14 mouse cellular contexts compared by ENCODE assay signal in the genomic region with DNA sequence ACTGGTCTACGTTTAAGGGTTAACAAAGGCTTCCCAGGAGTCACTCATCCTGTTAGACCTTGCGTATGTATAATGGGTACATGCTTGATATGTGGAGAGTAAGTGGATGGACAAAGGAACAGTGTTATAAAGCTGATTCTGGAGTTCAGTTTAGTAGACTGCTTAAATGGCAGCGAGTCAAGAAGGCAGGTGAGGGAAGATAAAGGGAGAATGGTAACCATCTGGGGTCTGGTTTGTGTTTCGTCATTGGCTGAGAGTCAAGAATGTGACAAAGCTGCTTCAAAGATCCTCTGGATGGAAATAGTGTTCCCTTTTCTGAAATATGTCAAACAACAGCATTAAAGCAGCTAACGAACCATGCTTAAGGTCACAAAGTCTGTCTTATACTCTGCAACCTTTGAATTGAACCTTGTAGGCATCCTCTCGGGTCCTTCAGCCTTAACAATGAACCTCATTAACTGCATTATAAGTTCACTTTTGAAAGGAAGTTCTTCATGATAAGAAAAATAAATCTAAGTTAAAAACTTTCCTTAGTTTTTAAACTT.
DNase-seq lines count a peak whose midpoint lies in the region; ATAC-seq and TF ChIP-seq lines count a peak whose summit lies in the region.
"Had no signal": no experiment of that assay in that cellular context is flagged by ENCODE, and none has a peak within 500 bp of the region (broad histone marks: within the 10 kb centered on the region; RNA-seq: fewer than 3 reads in every experiment).

No protein-coding gene starts in this region.

- ATAC-seq in embryonic facial prominence, embryonic 11.5 days (replicated peaks; ENCODE audit: insufficient number of reproducible peaks, low FRiP score, low TSS enrichment, low read depth) = no peak

- H3K4me1 ChIP-seq in embryonic facial prominence, embryonic 11.5 days (ENCODE audit: control insufficient read depth, insufficient read depth, low read length) = no peaks in the 10 kb centered on the region
- H3K4me1 ChIP-seq in embryonic facial prominence, embryonic 10.5 days = no peaks in the 10 kb centered on the region
- no peaks in the 10 kb centered on the region for H3K4me1 ChIP-seq in heart, adult 2 months (ENCODE audit: control insufficient read depth, insufficient read depth, low read length)
- H3K4me1 ChIP-seq in forebrain, embryonic 10.5 days = no peaks in the 10 kb centered on the region
- H3K4me1 ChIP-seq: neural tube, embryonic 13.5 days had no signal

- no peak overlapping the region for H3K27ac ChIP-seq in embryonic facial prominence, embryonic 11.5 days (replicated peaks; ENCODE audit: low read depth, low read length)
- no peak overlapping the region for H3K27ac ChIP-seq in embryonic facial prominence, embryonic 10.5 days (replicated peaks)
- no peak overlapping the region for H3K27ac ChIP-seq in heart, adult 2 months
- H3K27ac ChIP-seq in forebrain, embryonic 10.5 days = no peak overlapping the region
- H3K27ac ChIP-seq: neural tube, embryonic 13.5 days had no signal

- no peak overlapping the region for H3K4me2 ChIP-seq in embryonic facial prominence, embryonic 11.5 days (ENCODE audit: low read depth, low read length)
- H3K4me2 ChIP-seq: neural tube, embryonic 13.5 days had no signal

- H3K4me3 ChIP-seq in embryonic facial prominence, embryonic 11.5 days (ENCODE audit: low read depth, low read length) = no peak overlapping the region
- no peak overlapping the region for H3K4me3 ChIP-seq in embryonic facial prominence, embryonic 10.5 days
- no peak overlapping the region for H3K4me3 ChIP-seq in heart, adult 2 months
- no peak overlapping the region for H3K4me3 ChIP-seq in forebrain, embryonic 10.5 days
- H3K4me3 ChIP-seq: neural tube, embryonic 13.5 days had no signal

- H3K36me3 ChIP-seq in embryonic facial prominence, embryonic 11.5 days (replicated peaks; ENCODE audit: control insufficient read depth, insufficient read depth, low read depth, low read length) = no peaks in the 10 kb centered on the region
- H3K36me3 ChIP-seq in embryonic facial prominence, embryonic 10.5 days (replicated peaks) = no peaks in the 10 kb centered on the region
- no peaks in the 10 kb centered on the region for H3K36me3 ChIP-seq in heart, adult 2 months (ENCODE audit: control insufficient read depth, insufficient read depth, low read length)
- no peaks in the 10 kb centered on the region for H3K36me3 ChIP-seq in forebrain, embryonic 10.5 days (replicated peaks)
- H3K36me3 ChIP-seq: neural tube, embryonic 13.5 days had no signal

- no peaks in the 10 kb centered on the region for H3K79me2 ChIP-seq in heart, adult 2 months (replicated peaks; ENCODE audit: control insufficient read depth, insufficient read depth, low read length)

- 45% methylated on average over 6 of the region's 6 CpGs for WGBS in embryonic facial prominence, embryonic 11.5 days
- 57% methylated on average over 6 of the region's 6 CpGs for WGBS in embryonic facial prominence, embryonic 10.5 days
- 25% methylated on average over 6 of the region's 6 CpGs for WGBS in heart, adult 2 months
- WGBS in forebrain, embryonic 10.5 days = 53% methylated on average over 6 of the region's 6 CpGs

- H3K27me3 ChIP-seq in embryonic facial prominence, embryonic 11.5 days (ENCODE audit: control insufficient read depth, insufficient read depth, low read length) = no peaks in the 10 kb centered on the region
- H3K27me3 ChIP-seq in embryonic facial prominence, embryonic 10.5 days (replicated peaks; ENCODE audit: low read depth, poor library complexity, severe bottlenecking) = no peaks in the 10 kb centered on the region
- no peaks in the 10 kb centered on the region for H3K27me3 ChIP-seq in heart, adult 2 months (ENCODE audit: control insufficient read depth, insufficient read depth, low read length)
- H3K27me3 ChIP-seq in forebrain, embryonic 10.5 days (ENCODE audit: poor library complexity, severe bottlenecking) = no peaks in the 10 kb centered on the region
- H3K27me3 ChIP-seq: neural tube, embryonic 13.5 days had no signal

- TF ChIP-seq EP300 in heart, adult 2 months (IDR thresholded peaks at IDR 0.05; ENCODE audit: insufficient read depth, low read depth, low read length) = no peak

- intact Hi-C loops in heart, adult 2 months (cut with DNase I) = loop anchor here (5.0 kb wide), 1 partner anchor 49 kb away; no protein-coding TSS in a partner anchor
- intact Hi-C loops in heart, postnatal 10 days (cut with DNase I) = loop anchor here (10.0 kb wide), 1 partner anchor 52 kb away; no protein-coding TSS in a partner anchor

- H3K9me3 ChIP-seq in embryonic facial prominence, embryonic 11.5 days (replicated peaks; ENCODE audit: control insufficient read depth, low read length) = no peaks in the 10 kb centered on the region
- H3K9me3 ChIP-seq in embryonic facial prominence, embryonic 10.5 days = no peaks in the 10 kb centered on the region
- H3K9me3 ChIP-seq in forebrain, embryonic 10.5 days = no peaks in the 10 kb centered on the region
- H3K9me3 ChIP-seq: neural tube, embryonic 13.5 days had no signal

- TF ChIP-seq POLR2A in heart, adult 2 months (IDR thresholded peaks at IDR 0.05; ENCODE audit: insufficient read depth, low read depth, low read length) = no peak

- peak; percentile 48 for DNase-seq in embryonic facial prominence, embryonic 11.5 days (ENCODE audit: low spot score)
- no peak for DNase-seq in embryonic facial prominence, embryonic 10.5 days (ENCODE audit: low spot score)
- DNase-seq in heart, adult 2 months = peak; percentile 20 to 41
- peak; percentile 81 to 86 for DNase-seq in heart, postnatal 10 days
- peak; percentile 32 for DNase-seq in lung, postnatal 36 days
- no peak for DNase-seq in forebrain, embryonic 10.5 days (ENCODE audit: extremely low spot score, low spot score)
- DNase-seq in adrenal gland, postnatal 10 days = no peak
- no peak for DNase-seq in adrenal gland, postnatal 25 days
- DNase-seq: B cell, adult 2 months; cerebellum, postnatal 36 days; kidney, adult 11 months; kidney, postnatal 25 days; left cerebral cortex, postnatal 4 days had no signal

- H3K9ac ChIP-seq in embryonic facial prominence, embryonic 11.5 days (replicated peaks; ENCODE audit: low read length) = no peak overlapping the region
- no peak overlapping the region for H3K9ac ChIP-seq in heart, adult 2 months (ENCODE audit: low read depth, low read length)
- H3K9ac ChIP-seq: neural tube, embryonic 13.5 days had no signal

- TF ChIP-seq CTCF in heart, adult 2 months (IDR thresholded peaks at IDR 0.05) = no peak

Comparison
In these comparisons a context has a peak if more than half of its experiments do, and no peak if none do; other contexts are left out.
1. DNase-seq: peak in embryonic facial prominence, embryonic 11.5 days (single experiment), heart, adult 2 months (2 of 2), heart, postnatal 10 days (2 of 2) and lung, postnatal 36 days (single experiment); none in embryonic facial prominence, embryonic 10.5 days (single experiment), forebrain, embryonic 10.5 days (single experiment), adrenal gland, postnatal 10 days (single experiment) and adrenal gland, postnatal 25 days (single experiment).